Mouse (Mus musculus): ENCODE results near the gene Nsun5.
"Not testable (repeated sequence)": the region's sequence is repeated elsewhere in the genome, so short reads cannot be mapped to it uniquely, and the experiment has no call there.

The Nsun5 gene

DNA sequence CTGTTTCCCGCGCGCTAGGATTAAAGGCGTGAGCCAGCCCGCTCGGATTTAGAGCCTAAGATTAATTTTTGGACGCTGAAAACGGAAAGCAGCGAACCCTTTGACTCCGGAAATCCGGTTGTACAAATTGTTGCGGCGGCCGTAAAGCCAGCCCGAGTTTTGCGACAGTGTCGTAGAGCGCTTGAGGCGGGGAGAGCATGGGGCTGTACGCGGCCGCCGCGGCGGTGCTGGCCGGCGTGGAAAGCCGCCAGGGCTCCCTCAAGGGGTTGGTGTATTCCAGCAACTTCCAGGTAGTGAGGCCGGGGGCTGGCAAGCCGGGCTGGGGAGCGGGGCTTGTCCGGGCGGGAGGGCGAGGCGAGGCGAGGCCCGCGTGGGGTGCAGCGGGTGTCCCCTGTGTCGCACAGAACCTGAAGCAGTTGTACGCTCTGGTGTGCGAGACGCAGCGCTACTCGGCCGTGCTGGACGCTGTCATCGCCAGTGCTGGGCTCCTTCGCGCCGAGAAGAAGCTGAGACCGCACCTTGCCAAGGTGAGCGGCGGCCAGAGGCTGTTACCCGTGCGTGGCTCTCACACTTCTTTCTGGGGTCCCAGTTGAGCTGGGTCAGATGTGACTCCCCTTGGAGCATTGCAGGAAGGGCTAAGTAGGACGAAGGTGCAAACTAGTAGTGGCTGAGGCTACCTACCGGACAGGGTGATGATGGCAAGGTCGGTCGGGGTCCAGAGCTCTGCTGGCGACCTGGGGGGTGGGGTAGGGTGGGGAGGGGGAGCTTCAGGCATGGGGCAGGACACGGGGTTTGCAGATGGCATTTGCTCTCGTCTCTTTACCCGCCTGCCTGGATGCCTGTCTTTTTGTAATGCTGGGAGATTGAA, at the start of gene Nsun5:
Nsun5 (plus strand) TSS at position 167 of the 868 bp plus-strand sequence.
- DNase-seq (ENCODE audit: low spot score): peak; percentile 95

DNA sequence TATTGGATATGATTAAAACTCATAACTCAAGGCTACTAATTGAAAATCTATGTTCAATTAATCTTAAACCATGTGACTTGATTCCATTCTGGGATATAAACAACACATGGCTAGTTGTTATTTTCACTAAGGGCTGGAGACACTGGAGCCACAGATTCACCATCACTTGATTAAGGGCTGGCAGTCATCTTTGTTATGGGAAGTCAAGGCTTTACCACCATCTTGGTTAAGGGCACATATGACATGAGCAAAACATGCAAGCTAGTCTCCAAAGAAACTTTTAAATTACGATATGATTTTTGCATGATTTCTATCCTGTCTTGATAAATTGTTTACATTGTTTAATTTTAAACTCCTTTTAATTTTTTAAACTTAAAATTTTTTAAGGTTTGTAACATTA, 47.6 kb upstream of the Nsun5 start:
- DNase-seq (ENCODE audit: low spot score): no peak

- no peak for DNase-seq (ENCODE audit: low spot score)
Measured at GRCm38 (mm10) chr5:135326121-135326659, 43.6 kb upstream of the Nsun5 start.

GRCm38 (mm10) chr5:135329471-135329870, 40.3 kb upstream of the Nsun5 start:
- no peak for DNase-seq (ENCODE audit: low spot score)

- DNase-seq (ENCODE audit: low spot score): no peak
Measured at GRCm38 (mm10) chr5:135330201-135330600, 39.6 kb upstream of the Nsun5 start.

- DNase-seq (ENCODE audit: low spot score): no peak
Measured at GRCm38 (mm10) chr5:135331161-135331560, 38.6 kb upstream of the Nsun5 start.

GRCm38 (mm10) chr5:135337575-135337974, 32.2 kb upstream of the Nsun5 start:
- DNase-seq (ENCODE audit: low spot score): no peak

GRCm38 (mm10) chr5:135345989-135346388, 23.8 kb upstream of the Nsun5 start:
- DNase-seq (ENCODE audit: low spot score): no peak

DNA sequence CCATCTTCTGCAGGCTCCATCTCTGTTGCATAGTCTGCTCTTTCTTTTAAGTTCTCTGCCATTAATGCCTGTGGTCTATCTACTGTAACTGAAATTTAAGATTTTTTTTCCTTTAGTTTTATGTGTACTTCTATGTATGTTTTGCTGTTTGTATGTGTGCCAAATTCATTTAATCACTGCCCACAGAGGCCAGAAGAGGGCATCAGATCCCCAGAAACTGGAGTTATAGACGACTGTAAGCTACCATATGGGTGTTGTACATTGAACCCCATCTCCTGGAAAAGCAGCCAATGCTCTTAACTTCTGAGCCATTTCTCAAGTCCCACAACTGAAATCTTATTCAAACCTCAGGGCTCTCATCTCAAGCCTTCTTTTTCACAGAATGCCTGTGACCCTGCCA, 23.3 kb upstream of the Nsun5 start:
- no peak for DNase-seq (ENCODE audit: low spot score)

- no peak for DNase-seq (ENCODE audit: low spot score)
Measured at GRCm38 (mm10) chr5:135347511-135348011, 22.2 kb upstream of the Nsun5 start.

DNA sequence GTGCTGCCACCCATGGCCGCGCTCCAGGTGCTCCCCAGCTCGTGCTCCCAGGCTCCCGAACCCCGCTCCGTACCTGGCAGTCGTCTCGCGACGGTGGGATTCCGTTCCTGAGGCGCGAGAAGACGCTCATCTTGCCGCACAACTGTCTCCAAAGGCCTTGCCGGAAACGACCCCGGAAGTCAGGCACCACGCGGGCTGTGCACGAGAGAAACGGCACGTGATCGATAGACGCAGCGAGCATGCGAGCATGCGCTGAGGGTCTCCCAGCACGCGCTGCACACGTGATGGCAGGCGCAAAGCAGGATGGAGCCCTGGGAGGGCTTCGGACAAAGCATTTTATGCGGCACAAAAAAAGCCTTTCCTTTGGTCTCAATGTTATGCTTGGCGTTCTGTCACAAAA, 19.9 kb upstream of the Nsun5 start, which contains the start of gene Fkbp6:
Fkbp6 (minus strand) TSS at position 183 of the 400 bp plus-strand sequence.
- no peak for DNase-seq (ENCODE audit: low spot score)

GRCm38 (mm10) chr5:135351606-135352005, 18.1 kb upstream of the Nsun5 start:
- DNase-seq (ENCODE audit: low spot score): no peak

- no peak for DNase-seq (ENCODE audit: low spot score)
Measured at GRCm38 (mm10) chr5:135352995-135353394, 16.8 kb upstream of the Nsun5 start, which contains the start of gene Trim50. Gene Trim50 (plus strand): TSS chr5:135353295.

DNA sequence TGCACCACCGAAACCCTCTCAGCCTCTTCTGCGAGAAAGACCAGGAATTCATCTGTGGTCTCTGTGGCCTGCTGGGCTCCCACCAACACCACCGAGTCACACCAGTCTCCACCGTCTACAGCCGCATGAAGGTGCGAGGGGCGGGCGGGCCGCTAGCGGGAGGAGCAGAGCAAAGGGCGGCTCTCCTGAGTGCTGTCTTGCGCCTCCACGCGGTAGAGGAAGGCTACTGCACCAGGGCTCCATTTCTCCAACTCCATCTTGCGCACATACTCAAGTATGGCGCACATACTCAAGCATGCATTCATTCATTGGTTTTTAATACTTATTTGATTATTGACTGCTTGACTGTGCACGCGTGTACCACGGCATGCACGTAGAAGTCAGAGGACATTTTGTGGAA, 16.2 kb upstream of the Nsun5 start:
- DNase-seq (ENCODE audit: low spot score): no peak

- no peak for DNase-seq (ENCODE audit: low spot score)
Measured at GRCm38 (mm10) chr5:135356090-135356489, 13.7 kb upstream of the Nsun5 start.

DNA sequence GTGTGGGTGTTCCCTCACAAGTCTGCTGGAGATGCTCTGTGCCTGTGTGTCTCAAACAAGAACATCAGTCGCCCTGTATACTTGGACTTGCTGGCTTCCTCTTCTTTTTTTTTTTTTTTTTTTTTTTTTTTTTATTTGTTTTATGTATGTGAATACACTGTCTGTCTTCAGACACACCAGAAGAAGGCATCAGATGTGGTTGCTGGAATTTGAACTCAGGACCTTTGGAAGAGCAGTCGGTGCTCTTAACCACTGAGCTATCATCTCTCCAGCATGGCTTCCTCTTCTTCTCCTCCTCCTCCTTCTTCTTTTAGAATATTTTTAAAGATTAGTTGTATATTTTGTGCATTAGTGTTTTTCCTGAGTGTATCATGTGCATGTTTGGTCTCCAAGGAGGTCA, 12.2 kb upstream of the Nsun5 start:
- DNase-seq (ENCODE audit: low spot score): no peak

DNA sequence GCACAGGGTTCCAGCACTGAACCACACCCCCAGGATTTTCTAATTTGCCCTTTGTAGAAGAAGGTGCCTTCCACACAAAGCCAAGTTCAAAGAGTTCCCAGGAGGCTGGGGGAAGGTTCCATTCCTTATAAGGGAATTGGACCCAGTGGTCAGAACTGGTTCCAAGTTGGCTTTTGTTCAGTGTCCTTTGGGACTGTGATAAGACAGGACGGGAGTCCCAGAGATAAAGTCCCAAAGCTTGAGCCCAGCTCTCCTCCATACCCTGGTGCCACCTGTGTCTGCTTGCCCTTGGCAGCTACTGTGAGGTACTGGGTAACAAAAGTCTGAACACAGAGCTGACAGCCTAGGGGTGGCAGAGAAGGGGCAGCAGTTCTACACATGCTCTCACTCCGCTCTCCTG, 10.0 kb upstream of the Nsun5 start:
- DNase-seq (ENCODE audit: low spot score): no peak

DNA sequence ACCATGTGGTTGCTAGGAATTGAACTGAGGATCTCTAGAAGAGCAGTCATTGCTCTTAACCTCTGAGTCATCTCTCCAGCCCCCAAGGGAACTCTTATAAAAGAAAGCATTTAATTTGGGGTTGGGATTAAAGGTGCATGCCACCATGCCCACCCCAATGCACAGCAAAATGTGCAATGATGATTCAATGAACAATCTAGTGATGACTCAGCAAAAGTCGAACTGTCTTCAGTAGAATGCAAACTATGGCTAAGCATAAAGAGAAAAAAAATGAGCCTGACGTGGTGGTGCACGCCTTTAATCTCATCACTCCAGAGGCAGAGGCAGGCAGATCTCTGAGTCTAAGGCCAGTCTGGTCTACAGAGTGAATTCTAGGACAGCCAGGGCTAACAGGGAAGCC, 7.2 kb upstream of the Nsun5 start:
- DNase-seq (ENCODE audit: low spot score): no peak

GRCm38 (mm10) chr5:135363540-135363939, 6.2 kb upstream of the Nsun5 start:
- no peak for DNase-seq (ENCODE audit: low spot score)

GRCm38 (mm10) chr5:135367841-135368240, 1.9 kb upstream of the Nsun5 start:
- DNase-seq (ENCODE audit: low spot score): no peak

DNA sequence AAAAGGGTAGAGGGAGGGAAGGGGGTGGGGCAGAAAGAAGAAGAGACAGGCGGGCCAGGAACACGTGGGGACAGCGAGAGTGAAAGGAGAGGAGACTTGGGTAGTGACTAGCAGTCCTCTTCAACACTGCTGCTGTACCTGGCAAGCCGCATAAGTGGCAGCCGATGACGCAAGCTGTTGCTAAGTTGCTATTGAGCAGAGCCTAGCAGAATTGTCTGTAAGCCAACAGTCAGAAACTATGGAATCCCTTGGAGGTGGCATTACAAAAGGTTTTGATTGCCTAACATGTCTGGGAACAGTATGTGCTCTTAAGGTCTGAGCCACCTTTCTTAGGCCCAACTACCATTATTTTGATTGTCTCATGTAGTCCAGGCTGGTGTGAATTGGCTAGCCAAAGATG, 1.4 kb upstream of the Nsun5 start:
- DNase-seq (ENCODE audit: low spot score): no peak

- DNase-seq (ENCODE audit: low spot score): not testable (repeated sequence)
Measured at GRCm38 (mm10) chr5:135369196-135369595, 557 bp upstream of the Nsun5 start.

- no peak for DNase-seq (ENCODE audit: low spot score)
Measured at GRCm38 (mm10) chr5:135371195-135371594, 1.4 kb downstream of the Nsun5 start.
